Mouse (Mus musculus) intestine, postnatal 0 days (tissue): Measurements from ENCODE around the gene Senp3. TPM values are rescaled to one million over a fixed set of nuclear protein-coding genes. Genes with fewer than 3 reads are reported as not detected.

ENCODE experiments used
- ATAC-seq: fragments of 200-750 bp; cut with Nextera tagmentation; 2 replicates; pipeline ENCODE4 v1.8.0; 2017; ENCODE audit warnings: mild to moderate bottlenecking, moderate TSS enrichment, moderate library complexity
- H3K27ac ChIP-seq: fragments of 300-500 bp; sonication (generic); 2 replicates; pipeline ENCODE4 v1.5.1; 2014; ENCODE audit warnings: mild to moderate bottlenecking, low read depth, low read length, moderate library complexity
- H3K27me3 ChIP-seq: fragments of 300-500 bp; sonication (generic); replicated peaks from 2 replicates; pipeline ENCODE4 v1.6.1; 2014; ENCODE audit warnings: low read length, mixed read lengths; ENCODE audit not compliant: control insufficient read depth, insufficient read depth
- H3K36me3 ChIP-seq: fragments of 300-500 bp; sonication (generic); 2 replicates; pipeline ENCODE4 v1.6.1; 2014; ENCODE audit warnings: mild to moderate bottlenecking, moderate library complexity; ENCODE audit not compliant: control insufficient read depth, insufficient read depth
- H3K4me1 ChIP-seq: fragments of 300-500 bp; sonication (generic); replicated peaks from 2 replicates; pipeline ENCODE4 v1.6.1; 2014; ENCODE audit warnings: antibody characterized with exemption, low read length, mixed read lengths; ENCODE audit not compliant: control insufficient read depth, insufficient read depth
- H3K4me2 ChIP-seq: fragments of 300-500 bp; sonication (generic); replicated peaks from 2 replicates; pipeline ENCODE4 v1.6.1; 2014; ENCODE audit warnings: low read depth, mild to moderate bottlenecking, moderate library complexity
- H3K4me3 ChIP-seq: fragments of 300-500 bp; sonication (generic); 2 replicates; pipeline ENCODE4 v1.5.1; 2014; ENCODE audit warnings: low read depth, low read length
- H3K9ac ChIP-seq: fragments of 300-500 bp; sonication (generic); 2 replicates; pipeline ENCODE4 v1.6.1; 2014; ENCODE audit warnings: mild to moderate bottlenecking, low read depth, low read length
- H3K9me3 ChIP-seq: fragments of 300-500 bp; sonication (generic); 2 replicates; pipeline ENCODE4 v1.6.1; 2016; ENCODE audit warnings: mixed run types; ENCODE audit not compliant: control insufficient read depth
- CTCF ChIP-seq: sonication (generic); IDR thresholded peaks from 2 replicates; pipeline ENCODE4 v1.5.1; 2016; ENCODE audit warnings: low read depth, mild to moderate bottlenecking, control low read depth, antibody characterized with exemption, moderate library complexity
- WGBS: fragments of 180-500 bp; shearing (Covaris S2); extraction: QIAGEN DNeasy Blood & Tissue Kit; methylation state at CpG from one replicate; pipeline ENCODE4 v1.1.7; 2014; 5-methylcytosine and 5-hydroxymethylcytosine counted together
- polyA plus RNA-seq: library from polyadenylated mRNA; unstranded; fragments of >200 nt; fragmentation: Nextera tagmentation; extraction: Ambion mirVana; gene quantifications from 2 replicates; pipeline ENCODE4 v1.2.1, GENCODE M21; 2015

Senp3 gene
- polyA plus RNA-seq, 1 experiment from 2014 or later, result 26.7 TPM

DNA sequence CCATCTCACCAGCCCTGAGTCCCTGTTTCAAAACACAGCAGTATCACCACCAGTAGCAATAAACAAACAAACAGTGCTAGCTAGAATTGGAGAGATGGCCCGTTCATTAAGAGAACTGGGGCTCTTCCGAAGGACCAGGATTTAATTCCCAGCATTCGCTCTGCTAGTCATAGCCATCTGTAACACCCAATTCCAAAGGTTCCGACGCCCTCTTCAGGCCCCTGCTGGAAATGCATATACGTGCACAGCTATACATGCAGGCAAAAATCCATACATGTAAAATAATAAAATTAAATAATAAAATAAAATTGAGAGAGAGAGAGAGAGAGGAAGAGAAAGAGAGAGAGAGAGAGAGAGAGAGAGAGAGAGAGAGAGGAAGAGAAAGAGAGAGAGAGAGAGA lies 37.5 kb upstream of the Senp3 start:
- Histone ChIP-seq H3K4me1 (no peaks in the 10 kb centered on the region), H3K36me3 (no peaks in the 10 kb centered on the region), H3K27me3 (no peaks in the 10 kb centered on the region), H3K27ac (no peak overlapping the region), H3K9me3 (no peaks in the 10 kb centered on the region), H3K4me3 (no peak overlapping the region), H3K9ac (no peak overlapping the region), H3K4me2 (no peak overlapping the region)
- WGBS, result 72% methylated on average over 6 of the region's 6 CpGs
- ATAC-seq, result no peak
- TF ChIP-seq CTCF, result 0 out of 2 replicates have a peak, but pooled peaks have one; percentile 27

DNA sequence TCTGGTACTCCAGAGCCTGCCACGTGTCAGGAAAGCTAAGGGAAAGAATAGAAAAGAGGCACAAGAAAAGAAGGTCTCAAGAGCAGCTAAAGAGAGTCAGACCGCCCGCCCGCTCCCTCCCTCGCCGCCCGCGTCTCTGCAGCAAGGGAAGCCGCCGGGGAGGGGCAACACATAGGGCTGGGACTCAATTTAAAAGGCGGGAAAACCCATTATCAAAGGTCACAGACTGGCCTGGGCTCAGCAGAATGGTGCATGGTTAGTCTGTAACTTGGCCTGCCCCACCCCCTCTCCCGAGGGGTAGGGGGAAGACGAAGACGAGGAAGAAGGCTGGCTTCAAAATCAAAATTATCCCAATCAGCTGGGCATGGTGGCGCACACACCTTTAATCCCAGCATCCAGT lies 36.8 kb upstream of the Senp3 start:
- H3K27me3 ChIP-seq, result no peaks in the 10 kb centered on the region
- TF ChIP-seq CTCF, result no peak
- no peak for ATAC-seq
- H3K4me1 ChIP-seq, result no peaks in the 10 kb centered on the region
- no peaks in the 10 kb centered on the region for H3K36me3 ChIP-seq
- WGBS, result 17% methylated on average over 15 of the region's 15 CpGs
- no peaks in the 10 kb centered on the region for H3K9me3 ChIP-seq
- H3K9ac ChIP-seq, result no peak overlapping the region
- peak overlapping the region; percentile 13; the same call in 1 of the 2 replicates for H3K4me2 ChIP-seq
- no peak overlapping the region for H3K27ac ChIP-seq
- no peak overlapping the region for H3K4me3 ChIP-seq

DNA sequence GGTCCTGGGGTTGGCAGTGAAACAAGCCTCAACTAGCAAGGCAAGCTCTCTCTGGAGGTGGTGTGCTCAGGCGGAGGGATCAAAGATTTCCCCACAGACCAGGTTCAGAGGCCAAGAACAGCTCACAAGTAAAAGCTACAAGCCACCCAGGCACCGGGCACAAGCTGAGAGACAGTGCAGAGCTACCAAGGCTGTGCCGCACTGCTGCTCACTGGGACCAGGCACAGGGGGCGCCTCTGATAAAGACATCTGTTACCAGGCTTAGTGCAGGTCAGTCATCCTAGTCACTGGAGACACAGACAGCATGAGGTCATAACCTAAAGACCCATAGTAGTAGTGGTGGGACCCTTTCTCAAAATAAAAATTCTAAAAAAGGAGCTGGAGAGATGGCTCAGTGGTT lies 35.1 kb upstream of the Senp3 start:
- H3K36me3 ChIP-seq, result no peaks in the 10 kb centered on the region
- H3K4me1 ChIP-seq, result no peaks in the 10 kb centered on the region

DNA sequence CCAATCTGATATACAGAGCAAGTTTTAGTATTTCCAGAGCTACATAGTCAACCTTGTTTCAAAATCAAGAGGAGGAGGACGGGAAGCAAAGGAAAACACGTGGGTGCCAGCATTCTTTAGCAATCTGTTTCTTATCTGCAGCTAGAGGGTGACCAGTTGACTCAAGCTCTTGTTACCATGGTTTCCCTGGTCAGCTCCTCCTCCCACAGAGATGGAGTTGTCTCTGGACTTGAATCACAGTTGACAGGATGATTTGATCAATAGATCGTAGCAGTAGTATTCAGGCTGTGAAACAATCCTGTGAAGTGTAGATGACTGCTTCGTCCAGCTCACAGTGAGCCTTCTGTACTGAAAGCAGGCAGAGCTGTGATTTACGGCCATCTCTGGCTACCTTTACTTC lies 34.0 kb upstream of the Senp3 start:
- no peaks in the 10 kb centered on the region for H3K36me3 ChIP-seq
- TF ChIP-seq CTCF, result no peak
- H3K9ac ChIP-seq, result no peak overlapping the region
- ATAC-seq, result no peak
- no peak overlapping the region for H3K27ac ChIP-seq
- H3K4me3 ChIP-seq, result no peak overlapping the region
- 11% methylated on average over 5 of the region's 5 CpGs for WGBS
- H3K4me1 ChIP-seq, result no peaks in the 10 kb centered on the region
- H3K9me3 ChIP-seq, result no peaks in the 10 kb centered on the region
- no peaks in the 10 kb centered on the region for H3K27me3 ChIP-seq
- no peak overlapping the region for H3K4me2 ChIP-seq

More for the DNA sequence above, 35.1 kb upstream of the Senp3 start:
- Histone ChIP-seq H3K4me2 (no peak overlapping the region), H3K4me3 (no peak overlapping the region), H3K9ac (no peak overlapping the region), H3K9me3 (no peaks in the 10 kb centered on the region), H3K27me3 (no peaks in the 10 kb centered on the region), H3K27ac (no peak overlapping the region)
- 71% methylated on average over 4 of the region's 4 CpGs for WGBS
- no peak for TF ChIP-seq CTCF
- no peak for ATAC-seq

DNA sequence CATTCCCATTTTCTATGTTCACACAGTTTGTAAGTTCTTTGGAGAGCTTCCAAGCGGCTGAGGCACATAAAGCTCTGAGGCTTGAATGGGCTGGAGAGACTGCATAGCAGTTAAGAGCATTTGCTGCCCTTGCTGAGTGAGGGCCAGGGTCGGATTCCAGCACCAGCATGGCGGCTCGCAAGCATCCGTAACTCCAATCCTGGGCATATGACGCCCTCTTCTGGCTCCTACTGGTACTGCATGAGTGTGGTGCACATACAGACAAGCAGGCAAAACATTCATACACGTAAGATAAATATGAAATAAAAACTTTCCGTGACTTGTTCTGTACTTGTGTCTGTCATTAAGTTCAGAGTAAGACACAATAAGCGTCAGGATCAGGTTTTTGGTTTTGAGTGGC lies 33.6 kb upstream of the Senp3 start:
- no peak overlapping the region for H3K4me2 ChIP-seq
- no peaks in the 10 kb centered on the region for H3K9me3 ChIP-seq
- H3K9ac ChIP-seq, result no peak overlapping the region
- H3K4me1 ChIP-seq, result no peaks in the 10 kb centered on the region
- H3K27ac ChIP-seq, result no peak overlapping the region
- peak; percentile 74 for TF ChIP-seq CTCF
- 55% methylated on average over 9 of the region's 9 CpGs for WGBS
- no peaks in the 10 kb centered on the region for H3K36me3 ChIP-seq
- no peaks in the 10 kb centered on the region for H3K27me3 ChIP-seq
- no peak overlapping the region for H3K4me3 ChIP-seq
- no peak for ATAC-seq

DNA sequence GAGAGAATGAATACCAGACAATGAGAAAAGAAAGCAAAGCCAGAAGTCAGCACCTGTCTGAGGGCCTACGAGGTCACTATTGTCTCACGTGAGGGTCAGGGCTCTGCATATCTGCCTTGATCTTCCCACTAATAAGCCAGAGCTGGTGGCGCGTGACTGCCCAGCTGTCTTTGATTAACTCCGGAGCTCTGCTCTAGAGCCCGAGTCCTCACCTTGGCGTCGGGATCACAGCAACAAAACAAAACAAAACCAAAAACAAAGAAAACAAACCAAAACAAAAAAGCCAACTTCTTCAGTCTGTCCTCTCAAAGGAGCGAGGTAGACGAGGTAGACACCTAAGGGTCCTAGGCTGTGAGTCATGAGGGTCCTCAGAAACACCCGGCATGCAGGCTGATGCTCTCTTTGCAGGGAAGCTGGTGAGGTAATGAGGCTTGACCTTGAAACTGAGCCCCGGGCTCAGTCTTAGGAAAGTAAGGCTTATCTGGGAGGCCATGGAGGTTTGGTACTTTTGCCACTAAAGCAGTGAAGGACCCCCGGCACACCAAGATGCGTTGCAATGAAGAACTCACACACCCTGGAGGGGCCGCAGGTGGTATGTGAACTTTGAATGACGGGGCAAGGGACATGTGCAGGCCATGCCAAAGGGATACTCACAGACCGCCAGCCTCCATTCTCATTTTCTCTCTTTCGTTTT lies 32.9 kb upstream of the Senp3 start:
- no peaks in the 10 kb centered on the region for H3K27me3 ChIP-seq
- H3K4me2 ChIP-seq, result no peak overlapping the region
- H3K4me3 ChIP-seq, result no peak overlapping the region
- 65% methylated on average over 18 of the region's 18 CpGs for WGBS
- no peaks in the 10 kb centered on the region for H3K36me3 ChIP-seq
- TF ChIP-seq CTCF, result no peak
- no peaks in the 10 kb centered on the region for H3K9me3 ChIP-seq
- ATAC-seq, result peak; percentile 31; the same call in 1 of the 2 replicates
- no peaks in the 10 kb centered on the region for H3K4me1 ChIP-seq
- no peak overlapping the region for H3K9ac ChIP-seq
- H3K27ac ChIP-seq, result no peak overlapping the region
